Mouse (Mus musculus) embryonic facial prominence, embryonic 11.5 days (tissue): ENCODE data around the gene Pgap3. TPM values are rescaled to one million over a fixed set of nuclear protein-coding genes. Genes with fewer than 3 reads are reported as not detected.
"Not testable (repeated sequence)": the region's sequence is repeated elsewhere in the genome, so short reads cannot be mapped to it uniquely, and the experiment has no call there.

Experiments used
- ATAC-seq: fragments of 200-750 bp; cut with Nextera tagmentation; replicated peaks from 2 replicates; pipeline ENCODE4 v1.8.0; 2017; ENCODE audit warnings: low read depth; ENCODE audit not compliant: insufficient number of reproducible peaks, low FRiP score, low TSS enrichment
- DNase-seq: peaks from one replicate; pipeline ENCODE4 v3.0.0-alpha.2; 2015; ENCODE audit warnings: low spot score
- H3K27ac ChIP-seq: fragments of 300-500 bp; sonication (generic); replicated peaks from 2 replicates; pipeline ENCODE4 v1.5.1; 2014; ENCODE audit warnings: mild to moderate bottlenecking, low read depth, low read length, control low read depth
- H3K27me3 ChIP-seq: fragments of 300-500 bp; sonication (generic); 2 replicates; pipeline ENCODE4 v1.6.1; 2014; ENCODE audit warnings: mild to moderate bottlenecking, low read length, moderate library complexity, mixed read lengths; ENCODE audit not compliant: control insufficient read depth, insufficient read depth
- H3K36me3 ChIP-seq: fragments of 300-500 bp; sonication (generic); replicated peaks from 2 replicates; pipeline ENCODE4 v1.6.1; 2014; ENCODE audit warnings: low read depth, mild to moderate bottlenecking, low read length, moderate library complexity, mixed read lengths; ENCODE audit not compliant: control insufficient read depth, insufficient read depth
- H3K4me1 ChIP-seq: fragments of 300-500 bp; sonication (generic); 2 replicates; pipeline ENCODE4 v1.6.1; 2014; ENCODE audit warnings: low read length, mixed read lengths; ENCODE audit not compliant: control insufficient read depth, insufficient read depth
- H3K4me2 ChIP-seq: fragments of 300-500 bp; sonication (generic); 2 replicates; pipeline ENCODE4 v1.6.1; 2014; ENCODE audit warnings: low read depth, mild to moderate bottlenecking, control low read depth, low read length, moderate library complexity
- H3K4me3 ChIP-seq: fragments of 300-500 bp; sonication (generic); 2 replicates; pipeline ENCODE4 v1.5.1; 2014; ENCODE audit warnings: low read depth, low read length, control low read depth
- H3K9ac ChIP-seq: fragments of 300-500 bp; sonication (generic); replicated peaks from 2 replicates; pipeline ENCODE4 v1.6.1; 2014; ENCODE audit warnings: mild to moderate bottlenecking, control low read depth, low read length
- H3K9me3 ChIP-seq: fragments of 300-500 bp; sonication (generic); replicated peaks from 2 replicates; pipeline ENCODE4 v1.6.1; 2016; ENCODE audit warnings: mild to moderate bottlenecking, low read length, inconsistent platforms, mixed read lengths; ENCODE audit not compliant: control insufficient read depth
- WGBS: fragments of 180-500 bp; shearing (Covaris S2); extraction: QIAGEN DNeasy Blood & Tissue Kit; methylation state at CpG from one replicate; pipeline ENCODE4 v1.1.7; 2014; 5-methylcytosine and 5-hydroxymethylcytosine counted together
- polyA plus RNA-seq: library from polyadenylated mRNA; unstranded; fragments of >200 nt; fragmentation: Nextera tagmentation; extraction: Ambion mirVana; gene quantifications from 2 replicates; pipeline ENCODE4 v1.2.1, GENCODE M21; 2014

Gene Pgap3
- polyA plus RNA-seq, 1 experiment from 2014 or later, result 6.5 TPM

DNA sequence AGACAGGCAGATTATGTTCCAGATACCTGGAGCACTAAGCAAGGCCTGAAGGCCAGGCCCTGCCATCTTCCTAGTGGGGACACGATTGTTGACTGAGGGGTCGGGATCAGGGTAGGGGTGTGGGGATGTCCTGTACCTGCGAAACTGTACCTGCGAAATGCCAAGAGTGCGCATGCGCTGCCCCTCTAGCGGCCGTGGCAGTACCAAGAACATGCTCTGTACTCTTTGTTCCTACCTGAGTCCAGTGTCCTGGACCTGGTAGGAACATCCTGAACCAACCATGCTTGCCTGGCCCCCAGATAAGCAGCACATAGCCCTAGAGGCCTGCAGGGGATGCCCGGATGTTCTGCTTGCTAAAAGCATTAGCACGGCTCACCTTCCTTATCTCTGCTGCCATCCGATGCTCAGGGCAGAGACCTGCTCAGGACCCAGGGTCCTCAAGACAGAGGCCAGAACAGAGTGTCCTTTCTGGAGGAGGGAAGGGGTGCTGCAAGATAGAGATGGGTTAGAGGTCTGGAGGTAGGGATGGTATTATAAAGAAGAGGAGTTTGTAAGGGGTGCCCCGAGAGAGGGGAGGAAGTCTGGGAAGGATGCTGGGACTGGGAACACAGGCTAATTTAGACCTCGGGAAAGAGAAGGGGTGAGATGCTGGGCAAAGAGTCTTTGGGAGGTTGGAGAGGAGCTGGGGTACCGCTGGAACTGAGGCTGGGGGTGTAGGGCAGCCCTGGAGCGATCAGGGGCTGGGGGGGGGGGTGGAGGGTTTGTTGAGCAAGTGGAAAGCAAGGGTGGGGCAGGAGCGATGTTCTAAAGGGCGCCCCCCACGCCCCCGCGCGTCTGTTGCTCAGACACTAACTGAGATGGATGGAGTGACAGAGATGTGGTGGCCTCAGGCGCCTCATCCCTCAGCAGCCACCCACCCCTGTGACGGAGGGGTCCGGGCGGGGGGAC lies 14.4 kb downstream of the Pgap3 start, which contains the start of gene Pnmt:
Gene Pnmt (plus strand): TSS at position 813 of the 948 bp plus-strand sequence.
- WGBS, result 55% methylated on average over 24 of the region's 25 CpGs
- H3K4me3 ChIP-seq, result no peak within 1 kb of the TSS

GRCm38 (mm10) chr11:98384721-98385637 lies 15.3 kb downstream of the Pgap3 start:
- Histone ChIP-seq H3K4me1 (no peaks in the 10 kb centered on the region; the same call in 1 of the 2 replicates), H3K4me3 (no peak overlapping the region), H3K4me2 (no peak overlapping the region), H3K27me3 (peaks cover 30% of the 10 kb centered on the region), H3K9me3 (no peaks in the 10 kb centered on the region), H3K9ac (no peak overlapping the region), H3K36me3 (no peaks in the 10 kb centered on the region), H3K27ac (no peak overlapping the region)
- ATAC-seq (no peak), DNase-seq (no peak)
- 62% methylated on average over 8 of the region's 8 CpGs for WGBS

More for the DNA sequence above, 14.4 kb downstream of the Pgap3 start, which contains the start of gene Pnmt:
- Histone ChIP-seq H3K4me2 (0 out of 2 replicates have a peak within 1 kb of the TSS, but pooled peaks have one; percentile 16), H3K9ac (no peak within 1 kb of the TSS; the same call in 1 of the 2 replicates), H3K9me3 (no peaks in the 10 kb centered on the region), H3K27ac (no peak within 1 kb of the TSS), H3K27me3 (peaks cover 31% of the 10 kb centered on the region), H3K36me3 (no peaks in the 10 kb centered on the region), H3K4me1 (no peaks in the 10 kb centered on the region; the same call in 1 of the 2 replicates)
- ATAC-seq (no peak), DNase-seq (no peak)

DNA sequence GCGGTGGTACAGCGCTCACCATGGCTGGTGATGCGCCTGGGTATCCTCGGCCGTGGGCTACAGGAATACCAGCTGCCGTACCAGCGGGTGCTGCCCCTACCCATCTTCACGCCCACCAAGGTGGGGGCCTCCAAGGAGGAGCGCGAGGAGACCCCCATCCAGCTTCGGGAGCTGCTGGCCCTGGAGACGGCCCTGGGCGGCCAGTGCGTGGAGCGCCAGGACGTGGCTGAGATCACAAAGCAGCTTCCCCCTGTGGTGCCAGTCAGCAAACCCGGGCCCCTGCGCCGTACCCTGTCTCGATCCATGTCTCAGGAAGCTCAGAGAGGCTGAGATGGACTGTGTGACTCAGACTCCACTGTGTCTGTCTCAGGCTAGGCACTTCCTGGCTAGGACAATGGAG lies 16.1 kb downstream of the Pgap3 start:
- H3K27me3 ChIP-seq, result peaks cover 30% of the 10 kb centered on the region
- no peak overlapping the region for H3K4me3 ChIP-seq
- no peaks in the 10 kb centered on the region; the same call in 1 of the 2 replicates for H3K4me1 ChIP-seq
- no peak overlapping the region for H3K4me2 ChIP-seq
- DNase-seq (no peak), ATAC-seq (no peak)
- H3K36me3 ChIP-seq, result no peaks in the 10 kb centered on the region
- H3K27ac ChIP-seq, result no peak overlapping the region
- WGBS, result 70% methylated on average over 20 of the region's 20 CpGs
- no peaks in the 10 kb centered on the region for H3K9me3 ChIP-seq
- H3K9ac ChIP-seq, result no peak overlapping the region

DNA sequence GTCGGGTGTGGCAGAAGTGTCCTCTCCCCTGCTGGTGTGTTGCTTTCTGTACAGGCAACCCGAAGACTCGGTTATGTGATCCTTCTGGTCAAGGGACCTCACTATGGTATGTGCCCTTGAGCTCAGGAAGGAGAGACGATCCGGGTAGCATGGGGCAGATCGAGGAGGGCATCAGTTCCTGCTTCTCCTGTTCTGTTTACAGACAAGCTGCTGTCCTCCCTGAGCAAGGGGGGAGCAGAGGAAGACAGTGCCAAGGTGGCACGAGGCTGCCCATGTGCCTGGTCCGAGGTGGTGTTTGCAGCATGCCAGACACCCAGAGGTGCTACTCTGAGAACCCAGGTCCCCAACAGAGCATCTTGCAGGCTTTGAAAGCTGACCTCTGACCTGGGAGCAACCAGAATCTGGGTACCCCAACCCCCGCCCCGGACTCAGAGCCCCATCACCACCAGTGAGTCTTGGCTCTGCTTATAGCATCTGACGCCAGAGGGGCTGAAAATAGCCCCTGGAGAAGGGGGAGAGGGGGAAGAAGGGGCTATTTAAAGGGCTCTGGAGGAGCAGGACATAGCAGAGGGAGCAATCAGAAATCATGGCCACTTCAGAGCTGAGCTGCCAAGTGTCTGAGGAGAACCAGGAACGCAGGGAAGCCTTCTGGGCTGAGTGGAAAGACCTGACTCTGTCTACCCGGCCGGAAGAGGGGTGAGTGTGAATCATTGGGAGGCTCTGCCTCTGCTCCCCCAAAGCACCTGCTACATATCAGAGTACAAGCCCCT lies 16.8 kb downstream of the Pgap3 start, which contains the start of gene Tcap:
Gene Tcap (plus strand): TSS at position 551 of the 770 bp plus-strand sequence.
- ATAC-seq, result no peak
- H3K4me1 ChIP-seq, result no peaks in the 10 kb centered on the region; the same call in 1 of the 2 replicates
- WGBS, result 58% methylated on average over 14 of the region's 14 CpGs
- no peak within 1 kb of the TSS for H3K9ac ChIP-seq
- H3K4me2 ChIP-seq, result no peak within 1 kb of the TSS
- H3K27ac ChIP-seq, result no peak within 1 kb of the TSS
- no peak within 1 kb of the TSS for H3K4me3 ChIP-seq
- no peaks in the 10 kb centered on the region; the same call in 1 of the 2 replicates for H3K36me3 ChIP-seq
- H3K27me3 ChIP-seq, result peaks cover 29% of the 10 kb centered on the region
- no peak for DNase-seq
- H3K9me3 ChIP-seq, result no peaks in the 10 kb centered on the region

DNA sequence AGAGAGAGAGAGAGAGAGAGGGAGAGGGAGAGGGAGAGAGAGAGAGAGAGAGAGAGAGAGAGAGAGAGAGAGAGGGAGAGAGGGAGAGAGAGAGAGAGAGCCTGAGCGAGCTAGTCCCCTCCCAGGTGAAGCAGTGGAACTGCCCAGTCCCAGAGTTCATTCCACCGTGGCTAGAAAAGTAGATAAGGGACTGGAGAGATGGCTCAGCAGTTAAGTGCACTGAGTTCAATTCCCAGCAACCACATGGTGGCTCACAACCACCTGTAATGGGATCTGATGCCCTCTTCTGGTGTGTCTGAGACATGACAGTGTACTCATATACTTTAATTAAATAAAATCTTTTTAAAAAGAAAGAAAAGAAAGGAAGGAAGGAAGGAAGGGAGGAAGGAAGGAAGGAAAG lies 17.9 kb downstream of the Pgap3 start:
- not testable (repeated sequence) for H3K36me3 ChIP-seq, H3K4me3 ChIP-seq, DNase-seq, H3K4me1 ChIP-seq, H3K27ac ChIP-seq, H3K9me3 ChIP-seq, ATAC-seq, H3K4me2 ChIP-seq, H3K9ac ChIP-seq
- H3K27me3 ChIP-seq, result peaks cover 19% of the 10 kb centered on the region
- WGBS, result 64% methylated on average over 2 of the region's 2 CpGs

DNA sequence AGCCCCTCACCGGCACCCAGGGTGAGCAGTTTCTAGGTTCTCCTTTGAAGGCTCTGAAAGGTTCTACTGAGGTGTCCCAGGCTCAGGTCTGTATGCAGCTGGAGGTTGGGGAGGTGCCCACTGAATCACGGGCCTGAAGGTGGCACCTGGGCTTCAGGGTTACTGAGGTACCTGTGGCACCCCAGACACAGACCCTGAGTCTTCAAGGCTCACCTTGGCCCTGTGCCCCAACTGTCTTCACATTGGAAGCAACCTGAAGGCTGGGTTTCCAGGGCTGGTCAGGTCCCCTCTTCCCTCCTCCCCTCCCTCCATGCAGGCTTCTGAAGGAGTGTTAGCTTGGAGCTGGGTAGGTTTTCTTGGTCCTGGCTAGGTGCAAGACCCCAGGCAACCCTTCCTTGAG lies 18.6 kb downstream of the Pgap3 start:
- Histone ChIP-seq H3K27ac (no peak overlapping the region), H3K36me3 (no peaks in the 10 kb centered on the region; the same call in 1 of the 2 replicates), H3K9me3 (no peaks in the 10 kb centered on the region), H3K4me2 (no peak overlapping the region), H3K9ac (no peak overlapping the region), H3K4me3 (no peak overlapping the region), H3K4me1 (no peaks in the 10 kb centered on the region; the same call in 1 of the 2 replicates), H3K27me3 (peaks cover 12% of the 10 kb centered on the region)
- WGBS, result 100% methylated on average over 2 of the region's 2 CpGs
- ATAC-seq (no peak), DNase-seq (no peak)

DNA sequence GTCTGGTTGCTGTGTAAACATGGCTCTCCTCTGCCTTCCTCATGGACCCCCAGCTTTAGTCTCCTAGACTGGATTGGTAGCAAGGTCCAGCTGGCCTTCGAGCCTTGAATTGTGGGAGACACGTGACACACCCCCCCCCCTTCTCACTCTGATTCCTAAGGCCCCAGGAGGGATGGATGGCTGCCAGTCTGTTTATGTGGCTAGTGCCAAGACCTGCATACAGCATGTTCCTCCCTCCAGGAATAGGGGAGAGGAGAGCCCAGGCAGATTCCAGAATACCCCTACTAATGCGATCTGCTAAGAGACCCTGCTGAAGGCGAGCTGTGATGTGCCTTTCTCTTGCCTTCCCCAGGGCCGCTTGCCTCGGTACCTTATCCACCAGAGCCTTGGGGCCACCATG lies 20.2 kb downstream of the Pgap3 start:
- 78% methylated on average over 6 of the region's 6 CpGs for WGBS
- H3K27me3 ChIP-seq, result peaks cover 2% of the 10 kb centered on the region; the same call in 1 of the 2 replicates
- no peak overlapping the region for H3K9ac ChIP-seq
- no peak overlapping the region for H3K27ac ChIP-seq
- DNase-seq (no peak), ATAC-seq (no peak)
- H3K4me1 ChIP-seq, result no peaks in the 10 kb centered on the region
- no peaks in the 10 kb centered on the region; the same call in 1 of the 2 replicates for H3K36me3 ChIP-seq
- H3K9me3 ChIP-seq, result no peaks in the 10 kb centered on the region
- no peak overlapping the region for H3K4me2 ChIP-seq
- H3K4me3 ChIP-seq, result no peak overlapping the region
